Mouse (Mus musculus) layer of hippocampus, adult 11-12 months (tissue): ENCODE measurements around the gene Cdh13.

ENCODE experiments used
- DNase-seq: peaks from one replicate; pipeline ENCODE4 v3.0.0; 2022; ENCODE audit warnings: low spot score

Gene Cdh13

GRCm38 (mm10) chr8:118381641-118382040, 98.1 kb downstream of the Cdh13 start:
- DNase-seq = no peak

- no peak for DNase-seq
Measured at GRCm38 (mm10) chr8:118384314-118384713, 100.8 kb downstream of the Cdh13 start.

- no peak for DNase-seq
Measured at GRCm38 (mm10) chr8:118389456-118389855, 105.9 kb downstream of the Cdh13 start.

- no peak for DNase-seq
Measured at GRCm38 (mm10) chr8:118393909-118394650, 110.5 kb downstream of the Cdh13 start.

- no peak for DNase-seq
Measured at GRCm38 (mm10) chr8:118395178-118395577, 111.6 kb downstream of the Cdh13 start.

GRCm38 (mm10) chr8:118404836-118405235, 121.3 kb downstream of the Cdh13 start:
- DNase-seq = no peak

- DNase-seq = no peak
Measured at GRCm38 (mm10) chr8:118407322-118407721, 123.8 kb downstream of the Cdh13 start.

GRCm38 (mm10) chr8:118409396-118409795, 125.9 kb downstream of the Cdh13 start:
- no peak for DNase-seq

- DNase-seq = no peak
Measured at GRCm38 (mm10) chr8:118410341-118410970, 126.9 kb downstream of the Cdh13 start.

- DNase-seq = no peak
Measured at GRCm38 (mm10) chr8:118415672-118416071, 132.1 kb downstream of the Cdh13 start.

- no peak for DNase-seq
Measured at GRCm38 (mm10) chr8:118416811-118417355, 133.3 kb downstream of the Cdh13 start.

- DNase-seq = no peak
Measured at GRCm38 (mm10) chr8:118422624-118423023, 139.1 kb downstream of the Cdh13 start.

- DNase-seq = no peak
Measured at GRCm38 (mm10) chr8:118428941-118429340, 145.4 kb downstream of the Cdh13 start.

GRCm38 (mm10) chr8:118431731-118432440, 148.4 kb downstream of the Cdh13 start:
- DNase-seq = no peak

GRCm38 (mm10) chr8:118433553-118434180, 150.1 kb downstream of the Cdh13 start:
- no peak for DNase-seq

- no peak for DNase-seq
Measured at GRCm38 (mm10) chr8:118436751-118437150, 153.2 kb downstream of the Cdh13 start.

GRCm38 (mm10) chr8:118437152-118437551, 153.6 kb downstream of the Cdh13 start:
- no peak for DNase-seq

GRCm38 (mm10) chr8:118437874-118438273, 154.3 kb downstream of the Cdh13 start:
- no peak for DNase-seq

- DNase-seq = no peak
Measured at GRCm38 (mm10) chr8:118439857-118440256, 156.3 kb downstream of the Cdh13 start.

GRCm38 (mm10) chr8:118443361-118443760, 159.8 kb downstream of the Cdh13 start:
- DNase-seq = peak; percentile 49

GRCm38 (mm10) chr8:118444651-118445207, 161.2 kb downstream of the Cdh13 start:
- no peak for DNase-seq

- no peak for DNase-seq
Measured at GRCm38 (mm10) chr8:118446516-118446915, 163.0 kb downstream of the Cdh13 start.
